Mouse (Mus musculus) thymus, postnatal 0 days (tissue): ENCODE data around the gene Gm43518. TPM values are rescaled to one million over a fixed set of nuclear protein-coding genes. Genes with fewer than 3 reads are reported as not detected.

ENCODE experiments used
- DNase-seq: peaks from one replicate; pipeline ENCODE4 v3.0.0-alpha.2; 2015; ENCODE audit warnings: low spot score
- polyA plus RNA-seq: library from polyadenylated mRNA; unstranded; fragments of >200 nt; fragmentation: Nextera tagmentation; extraction: Ambion mirVana; gene quantifications from 2 replicates; pipeline ENCODE4 v1.2.1, GENCODE M21; 2015

Gm43518 gene
- polyA plus RNA-seq, 1 experiment from 2014 or later: 1.0 TPM

DNA sequence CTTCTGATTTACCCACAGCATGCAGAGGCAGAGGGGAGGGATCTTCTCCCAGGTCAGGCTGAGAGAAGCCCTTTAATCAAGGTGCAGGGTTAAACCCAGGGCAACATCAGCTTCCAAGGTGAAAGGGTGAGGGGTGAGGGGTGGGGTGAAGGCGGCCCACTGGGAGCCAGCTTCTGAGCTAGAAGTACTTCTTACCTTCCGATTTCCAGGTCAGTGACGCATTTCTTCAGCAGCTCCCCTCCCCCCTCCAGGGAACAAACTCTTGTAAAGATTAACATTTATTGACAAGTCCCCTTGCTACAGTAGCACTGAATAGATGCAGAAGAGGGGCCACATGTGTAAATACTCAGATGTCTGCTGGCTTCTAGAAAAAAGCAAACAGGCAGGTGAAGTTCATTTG is 50.0 kb downstream of the Gm43518 start:
- DNase-seq: no peak

DNA sequence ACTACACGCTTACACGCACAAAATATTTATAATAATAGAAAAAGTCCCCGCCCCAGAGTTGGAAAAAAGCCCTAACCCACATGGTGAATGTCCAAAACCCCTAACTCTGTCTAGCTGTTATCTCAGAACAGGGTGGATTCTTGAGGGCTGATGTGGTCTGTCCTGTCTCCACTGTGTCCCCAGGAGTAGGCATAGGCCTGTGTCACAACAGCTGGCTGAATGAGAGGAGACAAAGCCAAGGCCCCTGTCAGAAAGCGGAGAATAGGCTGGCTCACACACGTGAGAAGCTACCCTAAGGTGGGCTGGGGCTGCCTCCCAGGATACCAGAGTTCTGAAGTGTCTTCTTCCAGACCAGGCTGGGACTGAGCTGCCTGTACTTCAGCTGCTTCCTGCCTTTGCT is 50.9 kb downstream of the Gm43518 start:
- DNase-seq: peak; percentile 9

DNA sequence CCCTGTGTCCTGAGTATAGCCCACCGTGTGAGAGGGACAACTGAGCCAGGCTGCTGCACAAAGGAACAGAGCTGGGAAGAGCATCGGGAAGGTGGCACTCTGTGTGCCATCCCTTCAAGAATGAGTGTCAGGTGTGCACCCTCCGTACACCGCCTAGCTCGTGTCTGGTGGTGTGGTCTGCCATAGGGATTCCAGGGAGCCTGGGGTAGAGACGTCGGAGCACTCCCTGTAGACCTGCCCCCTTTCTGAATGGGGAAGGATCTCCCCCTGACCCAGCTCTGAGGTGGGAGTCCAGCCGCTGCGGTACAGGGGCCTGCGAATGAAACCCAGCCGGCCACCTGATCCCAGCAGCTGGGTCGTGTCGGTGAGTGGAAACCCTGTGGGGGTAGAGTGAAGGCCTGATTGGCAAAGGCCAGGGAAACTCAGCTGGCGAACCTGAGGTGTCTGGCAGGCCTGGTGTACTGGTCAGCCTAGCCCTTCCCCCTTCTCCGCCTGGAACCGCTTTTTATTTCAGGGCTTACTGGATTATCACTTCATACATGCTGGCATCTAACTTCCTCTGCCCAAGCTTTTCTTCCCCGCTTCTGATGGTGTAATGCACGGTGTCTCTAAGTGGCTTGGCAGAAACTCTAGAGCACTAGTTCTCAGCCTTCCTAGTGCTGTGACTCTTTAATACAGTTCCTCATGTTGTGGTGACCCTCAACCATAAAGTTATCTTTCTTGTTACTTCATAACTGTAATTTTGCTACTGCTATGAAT is 52.2 kb downstream of the Gm43518 start:
- no peak for DNase-seq

DNA sequence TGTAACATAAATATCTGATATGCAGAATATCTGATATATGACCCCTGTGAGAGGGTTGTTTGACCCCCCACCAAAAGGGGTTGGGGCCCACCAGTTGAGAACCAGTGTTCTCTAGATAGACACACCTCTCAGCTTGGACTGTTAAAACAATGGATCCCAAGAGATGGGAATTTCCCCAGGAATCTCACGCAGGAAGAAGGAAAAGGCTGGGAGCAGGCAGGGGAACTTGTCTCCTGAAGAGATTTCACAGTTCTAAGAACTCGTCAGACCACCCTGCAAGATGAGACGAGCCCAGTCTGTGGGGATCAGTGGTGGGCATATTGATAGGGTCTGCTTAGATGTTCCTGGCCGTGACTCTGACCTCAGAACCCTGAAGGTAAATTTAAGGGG is 52.8 kb downstream of the Gm43518 start:
- no peak for DNase-seq

DNA sequence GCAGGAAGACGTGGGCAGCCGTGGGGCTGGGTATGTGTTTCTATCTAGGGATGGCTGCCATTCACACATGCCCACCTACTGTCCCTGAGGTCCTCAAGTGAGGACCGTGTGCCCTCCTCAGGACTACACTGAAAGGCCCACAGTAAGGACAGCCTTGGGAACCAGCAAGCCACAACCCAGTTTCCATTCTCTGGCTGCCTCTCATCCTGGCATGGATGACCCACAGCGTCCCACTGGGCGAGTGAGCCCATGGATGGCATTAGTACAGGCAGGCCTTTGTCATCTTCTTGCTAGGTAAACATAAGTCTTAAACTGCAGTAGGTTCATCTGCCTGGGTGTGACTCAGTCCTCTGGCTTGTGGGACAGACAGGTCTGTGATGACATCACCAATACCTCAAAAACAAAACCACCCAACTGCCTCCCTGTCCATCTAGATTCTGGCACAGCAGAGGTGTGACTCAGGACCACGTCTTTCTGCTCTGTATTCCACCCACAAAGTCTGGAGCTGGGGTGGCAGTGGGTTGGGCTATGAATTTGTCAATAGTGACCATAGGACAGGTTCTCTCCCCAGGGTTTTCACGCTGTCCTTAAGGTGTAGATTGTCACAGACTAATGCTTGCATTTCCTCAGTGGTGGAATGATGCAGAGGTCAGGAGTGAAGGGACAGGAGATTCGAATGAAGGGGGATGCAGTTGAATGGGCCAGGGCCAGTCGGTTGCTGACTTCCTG is 53.5 kb downstream of the Gm43518 start:
- no peak for DNase-seq

DNA sequence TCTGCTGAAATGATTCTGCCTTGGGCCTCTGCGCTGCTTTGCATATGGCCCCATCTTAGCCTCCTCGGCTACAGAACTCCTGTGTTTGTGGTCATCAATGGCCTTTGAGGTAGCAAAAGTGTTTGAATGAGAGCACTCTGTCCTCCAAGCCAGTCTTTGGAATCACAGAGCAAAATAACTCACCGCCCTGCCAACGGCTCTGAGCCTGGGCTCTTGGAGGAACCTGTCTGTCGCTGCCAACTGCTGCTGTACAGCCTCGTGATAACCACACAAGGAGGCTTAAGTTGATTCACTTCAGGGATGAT is 54.0 kb downstream of the Gm43518 start:
- no peak for DNase-seq

DNA sequence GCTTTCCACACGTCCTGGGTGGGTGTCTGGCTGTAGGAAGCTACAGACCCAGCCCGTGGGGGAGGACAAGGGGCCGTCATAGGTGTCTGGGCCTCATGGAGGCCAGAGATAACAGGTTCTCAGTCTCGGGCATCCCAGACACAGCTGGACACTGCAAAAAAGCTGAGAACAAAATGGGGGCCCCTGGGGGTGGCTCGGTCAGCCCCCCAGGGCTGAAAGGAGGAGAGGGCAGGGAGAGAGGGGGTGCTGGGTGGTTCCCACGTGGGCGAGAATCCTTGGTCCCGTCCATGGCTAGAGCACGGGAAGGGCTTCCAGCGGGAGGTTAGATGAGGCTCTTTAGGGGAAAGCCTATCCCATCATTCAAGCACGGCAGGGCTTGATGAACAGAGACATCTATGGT is 55.6 kb downstream of the Gm43518 start:
- no peak for DNase-seq

DNA sequence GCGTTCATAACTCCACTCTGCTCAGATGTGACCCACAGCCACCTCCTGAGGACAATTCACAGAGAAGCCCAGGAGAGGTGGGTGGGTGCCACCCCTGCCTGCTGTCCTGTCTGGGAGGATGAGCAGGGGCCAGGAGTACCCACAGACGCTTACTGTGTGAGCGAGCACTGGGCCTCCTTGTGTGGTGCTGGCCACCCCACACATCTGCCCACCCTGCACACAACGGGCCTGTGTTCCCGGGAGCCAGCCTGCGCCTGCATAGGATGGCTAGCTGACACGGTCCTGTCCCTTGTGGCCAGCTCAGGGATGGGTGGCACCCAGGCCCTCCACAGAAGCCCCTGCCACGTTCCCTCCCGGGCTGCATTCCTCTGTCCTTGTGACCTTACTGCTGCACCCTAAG is 58.2 kb downstream of the Gm43518 start:
- DNase-seq: no peak

DNA sequence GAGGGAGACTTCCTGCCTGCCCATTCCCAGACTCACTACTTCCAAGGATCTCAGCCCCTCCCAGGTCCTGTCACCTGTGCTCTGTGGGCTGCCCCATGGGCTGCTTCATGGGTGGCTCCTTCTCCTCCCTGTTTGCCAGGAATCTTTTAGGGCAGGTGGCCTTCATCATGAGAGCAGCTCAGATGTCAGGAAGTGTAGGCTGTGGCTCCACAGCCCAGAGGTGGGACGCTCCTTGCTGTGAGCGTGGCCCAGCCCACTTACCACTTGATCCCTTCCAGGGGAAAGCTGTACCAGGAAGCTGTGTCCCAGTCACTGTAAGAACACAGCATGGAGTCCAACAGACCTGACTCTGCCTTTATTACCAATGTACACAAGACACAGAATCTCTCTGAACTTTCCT is 59.7 kb downstream of the Gm43518 start:
- no peak for DNase-seq

DNA sequence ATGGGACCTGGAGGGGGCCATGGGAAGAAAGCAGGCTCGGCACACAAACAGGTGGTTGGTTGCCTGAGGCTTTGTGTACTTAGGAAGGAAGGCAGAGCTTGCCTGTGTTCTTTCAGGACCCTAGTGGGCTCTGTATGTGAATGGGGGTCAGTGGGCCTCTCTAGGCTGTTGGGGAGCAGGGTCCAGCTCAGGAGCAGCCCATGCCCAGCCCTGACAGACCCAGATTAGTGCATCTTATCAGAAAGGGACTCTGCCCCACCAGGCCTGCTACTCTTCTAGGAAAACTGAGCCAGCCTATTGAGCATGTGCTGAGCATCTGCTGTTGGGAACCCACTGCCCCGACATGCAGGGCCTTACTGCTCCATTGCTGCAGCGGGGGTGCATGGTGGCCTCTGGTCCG is 60.3 kb downstream of the Gm43518 start:
- DNase-seq: no peak

Other genes with a start within 250 kb of the Gm43518 start
- 30.6 and 33.7 TPM in 2 replicates for gene Clip1, start 242.8 kb upstream of the Gm43518 start, polyA plus RNA-seq
- 83.8 and 86.3 TPM in 2 replicates for gene Zcchc8, start 206.3 kb upstream of the Gm43518 start, polyA plus RNA-seq
- gene Rsrc2, start 178.0 kb upstream of the Gm43518 start, polyA plus RNA-seq: 129 and 144 TPM in 2 replicates
- 16.2 and 18.2 TPM in 2 replicates for gene Kntc1, start 177.7 kb upstream of the Gm43518 start, polyA plus RNA-seq
- 0.45 and 1.0 TPM in 2 replicates for gene Hcar2, start 61.9 kb upstream of the Gm43518 start, polyA plus RNA-seq
- 0.27 and 0.38 TPM in 2 replicates for gene Hcar1, start 47.4 kb upstream of the Gm43518 start, polyA plus RNA-seq
- gene Denr, start 20.2 kb upstream of the Gm43518 start, polyA plus RNA-seq: 141 and 142 TPM in 2 replicates
- 7.3 and 8.0 TPM in 2 replicates for gene Ccdc62, start 3.3 kb downstream of the Gm43518 start, polyA plus RNA-seq
- gene Hip1r, start 46.2 kb downstream of the Gm43518 start, polyA plus RNA-seq: 9.8 and 11.0 TPM in 2 replicates
- gene Vps37b, start 104.9 kb downstream of the Gm43518 start, polyA plus RNA-seq: 32.4 and 32.8 TPM in 2 replicates
- gene Abcb9, start 168.4 kb downstream of the Gm43518 start, polyA plus RNA-seq: 38.3 and 39.3 TPM in 2 replicates
- gene Ogfod2, start 184.9 kb downstream of the Gm43518 start, polyA plus RNA-seq: 35.6 and 41.8 TPM in 2 replicates
- 132 and 146 TPM in 2 replicates for gene Arl6ip4, start 188.7 kb downstream of the Gm43518 start, polyA plus RNA-seq